Mouse (Mus musculus) neural tube, embryonic 14.5 days (tissue): ENCODE data around the gene Masp2. TPM values are rescaled to one million over a fixed set of nuclear protein-coding genes. Genes with fewer than 3 reads are reported as not detected.
A peak's percentile ranks its signal among the peaks of the same experiment; 100 is the strongest.

ENCODE experiments used
- ATAC-seq: fragments of 200-750 bp; cut with Nextera tagmentation; 2 replicates; pipeline ENCODE4 v1.8.0; 2017; ENCODE audit warnings: low read depth, mild to moderate bottlenecking, moderate TSS enrichment, moderate library complexity
- H3K27ac ChIP-seq: fragments of 300-500 bp; sonication (generic); 2 replicates; pipeline ENCODE4 v1.5.1; 2014; ENCODE audit warnings: low read depth, mild to moderate bottlenecking, control low read depth, low read length, moderate library complexity, mixed read lengths
- H3K27me3 ChIP-seq: fragments of 300-500 bp; sonication (generic); 2 replicates; pipeline ENCODE4 v1.6.1; 2014; ENCODE audit warnings: low read length; ENCODE audit not compliant: control insufficient read depth, insufficient read depth
- H3K36me3 ChIP-seq: fragments of 300-500 bp; sonication (generic); 2 replicates; pipeline ENCODE4 v1.6.1; 2014; ENCODE audit warnings: low read length, mixed read lengths; ENCODE audit not compliant: control insufficient read depth, insufficient read depth
- H3K4me1 ChIP-seq: fragments of 300-500 bp; sonication (generic); 2 replicates; pipeline ENCODE4 v1.6.1; 2014; ENCODE audit warnings: low read length; ENCODE audit not compliant: control insufficient read depth, insufficient read depth
- H3K4me2 ChIP-seq: fragments of 300-500 bp; sonication (generic); 2 replicates; pipeline ENCODE4 v1.6.1; 2014; ENCODE audit warnings: mild to moderate bottlenecking, low read depth, low read length, control low read depth
- H3K4me3 ChIP-seq: fragments of 300-500 bp; sonication (generic); 2 replicates; pipeline ENCODE4 v1.5.1; 2014; ENCODE audit warnings: low read depth, low read length, control low read depth, mixed read lengths
- H3K9ac ChIP-seq: fragments of 300-500 bp; sonication (generic); replicated peaks from 2 replicates; pipeline ENCODE4 v1.6.1; 2014; ENCODE audit warnings: low read depth, mild to moderate bottlenecking, control low read depth, low read length, mixed read lengths
- H3K9me3 ChIP-seq: fragments of 300-500 bp; sonication (generic); 2 replicates; pipeline ENCODE4 v1.6.1; 2016; ENCODE audit warnings: low read length; ENCODE audit not compliant: control insufficient read depth
- WGBS: fragments of 180-500 bp; shearing (Covaris S2); extraction: QIAGEN DNeasy Blood & Tissue Kit; methylation state at CpG from one replicate; pipeline ENCODE4 v1.1.7; 2014; 5-methylcytosine and 5-hydroxymethylcytosine counted together
- polyA plus RNA-seq: library from polyadenylated mRNA; unstranded; fragments of >200 nt; fragmentation: Nextera tagmentation; extraction: Ambion mirVana; gene quantifications from 2 replicates; pipeline ENCODE4 v1.2.1, GENCODE M21; 2014

The Masp2 gene
- 0.64 and 1.8 TPM in 2 replicates for polyA plus RNA-seq

- Histone ChIP-seq H3K27ac (no peak within 1 kb of the TSS), H3K9me3 (no peaks in the 10 kb centered on the region), H3K27me3 (no peaks in the 10 kb centered on the region), H3K36me3 (no peaks in the 10 kb centered on the region), H3K4me2 (no peak within 1 kb of the TSS), H3K4me3 (no peak within 1 kb of the TSS), H3K9ac (no peak within 1 kb of the TSS), H3K4me1 (no peaks in the 10 kb centered on the region)
- WGBS: 93% methylated on average over 14 of the region's 14 CpGs
- no peak for ATAC-seq
Measured at GRCm38 (mm10) chr4:148602357-148603120, at the start of gene Masp2. Gene Masp2 (plus strand): TSS chr4:148602554.

- Histone ChIP-seq H3K9ac (peak overlapping the region; percentile 99), H3K27me3 (no peaks in the 10 kb centered on the region), H3K4me1 (no peaks in the 10 kb centered on the region), H3K4me2 (peak overlapping the region; percentile 67), H3K9me3 (no peaks in the 10 kb centered on the region), H3K27ac (peak overlapping the region; percentile 96), H3K36me3 (peaks cover 60% of the 10 kb centered on the region), H3K4me3 (peak overlapping the region; percentile 95)
- WGBS: 33% methylated on average over 6 of the region's 6 CpGs
- ATAC-seq: peak; percentile 49; the same call in 1 of the 2 replicates
Measured at GRCm38 (mm10) chr4:148557766-148558165, 44.6 kb upstream of the Masp2 start.

- H3K9me3 ChIP-seq: no peaks in the 10 kb centered on the region
Measured at GRCm38 (mm10) chr4:148558297-148559000, 43.9 kb upstream of the Masp2 start, which contains the start of gene Exosc10. Gene Exosc10 (plus strand): TSS chr4:148558429.

GRCm38 (mm10) chr4:148562676-148563075, 39.7 kb upstream of the Masp2 start:
- Histone ChIP-seq H3K4me2 (no peak overlapping the region), H3K4me3 (no peak overlapping the region), H3K27ac (no peak overlapping the region), H3K9ac (no peak overlapping the region), H3K9me3 (no peaks in the 10 kb centered on the region), H3K27me3 (no peaks in the 10 kb centered on the region), H3K36me3 (peaks cover 69% of the 10 kb centered on the region), H3K4me1 (no peaks in the 10 kb centered on the region)
- 95% methylated on average over 17 of the region's 17 CpGs for WGBS
- no peak for ATAC-seq

More at GRCm38 (mm10) chr4:148558297-148559000, 43.9 kb upstream of the Masp2 start, which contains the start of gene Exosc10:
- Histone ChIP-seq H3K36me3 (peaks cover 60% of the 10 kb centered on the region), H3K27me3 (no peaks in the 10 kb centered on the region), H3K9ac (peak within 1 kb of the TSS; percentile 99), H3K4me1 (no peaks in the 10 kb centered on the region), H3K4me3 (peak within 1 kb of the TSS; percentile 95), H3K4me2 (peak within 1 kb of the TSS; percentile 67), H3K27ac (peak within 1 kb of the TSS; percentile 96)
- ATAC-seq: peak; percentile 95
- under 1% methylated on average over 63 of the region's 63 CpGs for WGBS

- H3K4me3 ChIP-seq: no peak overlapping the region
- no peak overlapping the region for H3K4me2 ChIP-seq
- no peak for ATAC-seq
- H3K4me1 ChIP-seq: no peaks in the 10 kb centered on the region
- no peak overlapping the region for H3K27ac ChIP-seq
- H3K27me3 ChIP-seq: no peaks in the 10 kb centered on the region
- no peaks in the 10 kb centered on the region for H3K9me3 ChIP-seq
- 98% methylated on average over 12 of the region's 12 CpGs for WGBS
- peaks cover 78% of the 10 kb centered on the region for H3K36me3 ChIP-seq
- no peak overlapping the region for H3K9ac ChIP-seq
Measured at GRCm38 (mm10) chr4:148563595-148563994, 38.8 kb upstream of the Masp2 start.

- Histone ChIP-seq H3K36me3 (peaks cover 87% of the 10 kb centered on the region), H3K4me2 (no peak overlapping the region), H3K4me1 (no peaks in the 10 kb centered on the region), H3K9ac (no peak overlapping the region), H3K27ac (no peak overlapping the region), H3K9me3 (no peaks in the 10 kb centered on the region), H3K4me3 (no peak overlapping the region), H3K27me3 (no peaks in the 10 kb centered on the region)
- WGBS: 92% methylated on average over 10 of the region's 10 CpGs
- no peak for ATAC-seq
Measured at GRCm38 (mm10) chr4:148570138-148570537, 32.2 kb upstream of the Masp2 start.

- Histone ChIP-seq H3K9ac (no peak overlapping the region), H3K36me3 (peaks cover 87% of the 10 kb centered on the region), H3K4me1 (no peaks in the 10 kb centered on the region), H3K4me2 (no peak overlapping the region), H3K9me3 (no peaks in the 10 kb centered on the region), H3K4me3 (no peak overlapping the region), H3K27me3 (no peaks in the 10 kb centered on the region), H3K27ac (no peak overlapping the region)
- 94% methylated on average over 9 of the region's 9 CpGs for WGBS
- ATAC-seq: no peak
Measured at GRCm38 (mm10) chr4:148570693-148571295, 31.6 kb upstream of the Masp2 start.

GRCm38 (mm10) chr4:148573222-148573621, 29.1 kb upstream of the Masp2 start:
- Histone ChIP-seq H3K9ac (no peak overlapping the region), H3K4me1 (no peaks in the 10 kb centered on the region), H3K27ac (no peak overlapping the region), H3K4me2 (no peak overlapping the region), H3K4me3 (no peak overlapping the region), H3K9me3 (no peaks in the 10 kb centered on the region), H3K36me3 (peaks cover 90% of the 10 kb centered on the region), H3K27me3 (no peaks in the 10 kb centered on the region)
- 92% methylated on average over 7 of the region's 7 CpGs for WGBS
- no peak for ATAC-seq
